26 mouse cellular contexts compared by ENCODE assay signal in the genomic region with DNA sequence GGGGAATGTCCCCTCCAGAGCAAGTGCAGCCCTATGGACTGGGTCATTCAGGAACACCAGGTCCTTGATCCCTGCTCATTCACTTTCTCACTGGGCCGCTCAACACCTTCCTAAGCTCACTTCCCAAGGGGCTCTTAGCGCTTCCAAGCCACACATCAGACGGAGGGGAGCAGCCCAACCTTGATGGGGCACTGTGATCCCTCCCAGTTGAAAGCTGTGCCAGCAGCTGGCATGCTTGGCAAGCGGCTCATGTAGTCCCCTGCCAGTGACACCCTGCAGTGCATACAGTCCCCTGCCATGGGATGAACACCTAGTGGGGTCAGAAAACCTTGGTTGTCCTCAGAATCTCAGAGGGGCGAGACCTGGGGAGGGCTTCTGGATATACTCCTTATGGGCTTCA. TPM values are rescaled to one million over a fixed set of nuclear protein-coding genes. Genes with fewer than 3 reads are reported as not detected.
A peak's percentile ranks its signal among the peaks of the same experiment; 100 is the strongest.
DNase-seq lines count a peak whose midpoint lies in the region; ATAC-seq lines count a peak whose summit lies in the region.
"Had no signal": no experiment of that assay in that cellular context is flagged by ENCODE, and none has a peak within 500 bp of the region (broad histone marks: within the 10 kb centered on the region; RNA-seq: fewer than 3 reads in every experiment).

No protein-coding gene starts in this region.

- peaks cover 85% of the 10 kb centered on the region for H3K4me1 ChIP-seq in heart, embryonic 10.5 days
- peaks cover 48% of the 10 kb centered on the region for H3K4me1 ChIP-seq in heart, embryonic 12.5 days (replicated peaks)
- H3K4me1 ChIP-seq in kidney, embryonic 16.5 days (ENCODE audit: insufficient read depth, low read length), result peaks cover 82% of the 10 kb centered on the region

- no peak overlapping the region for H3K4me2 ChIP-seq in heart, embryonic 12.5 days
- no peak overlapping the region for H3K4me2 ChIP-seq in kidney, embryonic 16.5 days (replicated peaks; ENCODE audit: low read depth, low read length)
- H3K4me2 ChIP-seq: embryonic facial prominence, embryonic 12.5 days; forebrain, embryonic 15.5 days; hindbrain, embryonic 12.5 days; liver, embryonic 12.5 days; neural tube, embryonic 15.5 days; stomach, embryonic 15.5 days had no signal

- no peak for DNase-seq in heart, embryonic 10.5 days (ENCODE audit: low spot score)
- peak; percentile 46 for DNase-seq in kidney, adult 9 months
- no peak for DNase-seq in kidney, adult 8-10 months
- DNase-seq in kidney, postnatal 14 days, result peak; percentile 33
- DNase-seq in layer of hippocampus, postnatal 14 days (ENCODE audit: low spot score in 2 of 2), result no peak
- DNase-seq: cerebellum, adult 9-10 months; gastrocnemius, postnatal 36 days; lung, adult 2 months; lung, postnatal 4 days had no signal

- no peaks in the 10 kb centered on the region for H3K36me3 ChIP-seq in heart, embryonic 10.5 days
- H3K36me3 ChIP-seq in heart, embryonic 12.5 days, result no peaks in the 10 kb centered on the region
- no peaks in the 10 kb centered on the region for H3K36me3 ChIP-seq in kidney, embryonic 16.5 days (ENCODE audit: insufficient read depth, low read length)
- H3K36me3 ChIP-seq: embryonic facial prominence, embryonic 12.5 days; forebrain, embryonic 15.5 days; liver, embryonic 12.5 days; neural tube, embryonic 15.5 days; stomach, embryonic 15.5 days had no signal

- 0 out of 2 replicates have a peak overlapping the region, but pooled peaks have one; percentile 3 for H3K27ac ChIP-seq in heart, embryonic 10.5 days
- no peak overlapping the region for H3K27ac ChIP-seq in heart, embryonic 12.5 days (ENCODE audit: poor library complexity, severe bottlenecking)
- H3K27ac ChIP-seq in kidney, embryonic 16.5 days (ENCODE audit: low read length), result peak overlapping the region; percentile 26; the same call in 1 of the 2 replicates
- H3K27ac ChIP-seq: forebrain, embryonic 15.5 days; hindbrain, embryonic 12.5 days; liver, embryonic 12.5 days; neural tube, embryonic 15.5 days; stomach, embryonic 15.5 days had no signal

- ATAC-seq in heart, embryonic 12.5 days (ENCODE audit: insufficient number of reproducible peaks, low FRiP score), result no peak
- ATAC-seq in kidney, embryonic 16.5 days (ENCODE audit: low FRiP score, low TSS enrichment), result no peak
- ATAC-seq: forebrain, embryonic 15.5 days; intestine, embryonic 16.5 days; liver, embryonic 12.5 days; midbrain, embryonic 16.5 days had no signal

- H3K9me3 ChIP-seq in heart, embryonic 10.5 days, result no peaks in the 10 kb centered on the region
- no peaks in the 10 kb centered on the region for H3K9me3 ChIP-seq in heart, embryonic 12.5 days (replicated peaks)
- no peaks in the 10 kb centered on the region for H3K9me3 ChIP-seq in kidney, embryonic 16.5 days (ENCODE audit: low read length)
- H3K9me3 ChIP-seq: embryonic facial prominence, embryonic 12.5 days; forebrain, embryonic 15.5 days; hindbrain, embryonic 12.5 days; liver, embryonic 12.5 days; neural tube, embryonic 15.5 days; stomach, embryonic 15.5 days had no signal

- no peak overlapping the region for H3K9ac ChIP-seq in heart, embryonic 12.5 days
- no peak overlapping the region for H3K9ac ChIP-seq in kidney, embryonic 16.5 days (replicated peaks; ENCODE audit: low read length)
- H3K9ac ChIP-seq: embryonic facial prominence, embryonic 12.5 days; forebrain, embryonic 15.5 days; hindbrain, embryonic 12.5 days; liver, embryonic 12.5 days; neural tube, embryonic 15.5 days; stomach, embryonic 15.5 days had no signal

- H3K4me3 ChIP-seq in heart, embryonic 10.5 days, result no peak overlapping the region
- H3K4me3 ChIP-seq in heart, embryonic 12.5 days, result no peak overlapping the region
- H3K4me3 ChIP-seq in kidney, embryonic 16.5 days (ENCODE audit: low read length), result no peak overlapping the region
- H3K4me3 ChIP-seq: embryonic facial prominence, embryonic 12.5 days; forebrain, embryonic 15.5 days; hindbrain, embryonic 12.5 days; liver, embryonic 12.5 days; neural tube, embryonic 15.5 days; stomach, embryonic 15.5 days had no signal

- H3K27me3 ChIP-seq in heart, embryonic 10.5 days (ENCODE audit: insufficient read depth, poor library complexity, severe bottlenecking), result peaks cover 7% of the 10 kb centered on the region
- peaks cover 10% of the 10 kb centered on the region; the same call in 1 of the 2 replicates for H3K27me3 ChIP-seq in heart, embryonic 12.5 days (replicated peaks)
- no peaks in the 10 kb centered on the region for H3K27me3 ChIP-seq in kidney, embryonic 16.5 days (ENCODE audit: insufficient read depth, low read length)
- H3K27me3 ChIP-seq: embryonic facial prominence, embryonic 12.5 days; neural tube, embryonic 15.5 days; stomach, embryonic 15.5 days had no signal

- 76% methylated on average over 5 of the region's 5 CpGs for WGBS in heart, embryonic 10.5 days
- WGBS in heart, embryonic 12.5 days, result 77% methylated on average over 5 of the region's 5 CpGs
- WGBS in kidney, embryonic 16.5 days, result 82% methylated on average over 5 of the region's 5 CpGs

RNA-seq across cellular contexts. Expression of gene Fignl2, which starts 4.3 kb away (rescaled TPM):
- polyA plus RNA-seq in heart, embryonic 10.5 days (2016; fragmentation: Nextera tagmentation; extraction: Ambion mirVana), result 0.28 and 0.60 TPM in 2 replicates
- 0.10 and 0.15 TPM in 2 replicates for polyA plus RNA-seq in heart, embryonic 12.5 days (2016; fragmentation: Nextera tagmentation; extraction: Ambion mirVana)
- 0.26 and 0.35 TPM in 2 replicates for polyA plus RNA-seq in kidney, embryonic 16.5 days (2015; fragmentation: Nextera tagmentation; extraction: Ambion mirVana)
- total RNA-seq in layer of hippocampus, postnatal 14 days (2021), result 1 to 10 TPM; 1.1 to 1.2 TPM
- polyA plus RNA-seq: forebrain, embryonic 15.5 days had no signal

RNA-seq across cellular contexts. Expression of gene Gm47841, which starts 26.9 kb away (rescaled TPM):
- polyA plus RNA-seq in heart, embryonic 10.5 days (2016; fragmentation: Nextera tagmentation; extraction: Ambion mirVana), result not detected in 2 replicates
- not detected in 2 replicates for polyA plus RNA-seq in heart, embryonic 12.5 days (2016; fragmentation: Nextera tagmentation; extraction: Ambion mirVana)
- not detected in 2 replicates for polyA plus RNA-seq in kidney, embryonic 16.5 days (2015; fragmentation: Nextera tagmentation; extraction: Ambion mirVana)
- total RNA-seq in layer of hippocampus, postnatal 14 days (2021), result not detected
- total RNA-seq: gastrocnemius, postnatal 36 days; layer of hippocampus, adult 8-10 months; left cerebral cortex, adult 18-20 months had no signal
- polyA plus RNA-seq: cortical plate, adult 2 months; embryonic facial prominence, embryonic 12.5 days; forebrain, embryonic 15.5 days; heart, postnatal 0 days; hindbrain, embryonic 12.5 days; intestine, embryonic 16.5 days; limb, embryonic 11.5 days; liver, embryonic 12.5 days; midbrain, embryonic 16.5 days; stomach, embryonic 15.5 days; thymus, postnatal 0 days had no signal

RNA-seq across cellular contexts. Expression of gene Ankrd33, which starts 41.5 kb away (rescaled TPM):
- polyA plus RNA-seq in heart, embryonic 10.5 days (2016; fragmentation: Nextera tagmentation; extraction: Ambion mirVana), result not detected in 2 replicates
- polyA plus RNA-seq in heart, embryonic 12.5 days (2016; fragmentation: Nextera tagmentation; extraction: Ambion mirVana), result not detected in 2 replicates
- polyA plus RNA-seq in kidney, embryonic 16.5 days (2015; fragmentation: Nextera tagmentation; extraction: Ambion mirVana), result not detected in 2 replicates
- total RNA-seq in layer of hippocampus, postnatal 14 days (2021), result not detected
- total RNA-seq: gastrocnemius, postnatal 36 days; heart, adult 8-10 months; left cerebral cortex, adult 18-20 months had no signal
- polyA plus RNA-seq: cortical plate, adult 2 months; embryonic facial prominence, embryonic 12.5 days; forebrain, embryonic 15.5 days; heart, postnatal 0 days; hindbrain, embryonic 12.5 days; intestine, embryonic 16.5 days; limb, embryonic 11.5 days; liver, embryonic 12.5 days; midbrain, embryonic 16.5 days; neural tube, embryonic 15.5 days; stomach, embryonic 15.5 days; thymus, postnatal 0 days had no signal

RNA-seq across cellular contexts. Expression of gene Acvrl1, which starts 54.3 kb away (rescaled TPM):
- 2.7 and 5.2 TPM in 2 replicates for polyA plus RNA-seq in heart, embryonic 10.5 days (2016; fragmentation: Nextera tagmentation; extraction: Ambion mirVana)
- polyA plus RNA-seq in heart, embryonic 12.5 days (2016; fragmentation: Nextera tagmentation; extraction: Ambion mirVana), result 3.1 and 3.6 TPM in 2 replicates
- 20.6 and 24.4 TPM in 2 replicates for polyA plus RNA-seq in kidney, embryonic 16.5 days (2015; fragmentation: Nextera tagmentation; extraction: Ambion mirVana)
- 10 to 100 TPM; 11.9 to 12.0 TPM for total RNA-seq in layer of hippocampus, postnatal 14 days (2021)

Comparison
In these comparisons a context has a peak if more than half of its experiments do, and no peak if none do; other contexts are left out.
1. DNase-seq: peak in kidney, adult 9 months (single experiment) and kidney, postnatal 14 days (single experiment); none in heart, embryonic 10.5 days (single experiment), kidney, adult 8-10 months (0 of 2) and layer of hippocampus, postnatal 14 days (0 of 2).